Mouse (Mus musculus) forebrain, embryonic 13.5 days (tissue): ENCODE measurements around the gene Eipr1. TPM values are rescaled to one million over a fixed set of nuclear protein-coding genes. Genes with fewer than 3 reads are reported as not detected.
A peak's percentile ranks its signal among the peaks of the same experiment; 100 is the strongest.

Experiments used
- ATAC-seq: fragments of 200-750 bp; cut with Nextera tagmentation; 2 replicates; pipeline ENCODE4 v1.8.0; 2017
- H3K27ac ChIP-seq: fragments of 300-500 bp; sonication (generic); 2 replicates; pipeline ENCODE4 v1.5.1; 2015; ENCODE audit warnings: inconsistent platforms, mild to moderate bottlenecking, moderate library complexity
- H3K27me3 ChIP-seq: fragments of 300-500 bp; sonication (generic); 2 replicates; pipeline ENCODE4 v1.6.1; 2015; ENCODE audit warnings: mild to moderate bottlenecking, inconsistent platforms
- H3K36me3 ChIP-seq: fragments of 300-500 bp; sonication (generic); 2 replicates; pipeline ENCODE4 v1.6.1; 2015; ENCODE audit warnings: mild to moderate bottlenecking, inconsistent platforms; ENCODE audit not compliant: poor library complexity, severe bottlenecking
- H3K4me1 ChIP-seq: fragments of 300-500 bp; sonication (generic); 2 replicates; pipeline ENCODE4 v1.6.1; 2015; ENCODE audit warnings: inconsistent platforms
- H3K4me2 ChIP-seq: fragments of 300-500 bp; sonication (generic); 2 replicates; pipeline ENCODE4 v1.6.1; 2015; ENCODE audit warnings: inconsistent platforms, mild to moderate bottlenecking, moderate library complexity
- H3K4me3 ChIP-seq: fragments of 300-500 bp; sonication (generic); 2 replicates; pipeline ENCODE4 v1.5.1; 2015; ENCODE audit warnings: mild to moderate bottlenecking, inconsistent platforms
- H3K9ac ChIP-seq: fragments of 300-500 bp; sonication (generic); 2 replicates; pipeline ENCODE4 v1.6.1; 2015; ENCODE audit warnings: mild to moderate bottlenecking, inconsistent platforms
- H3K9me3 ChIP-seq: fragments of 300-500 bp; sonication (generic); replicated peaks from 2 replicates; pipeline ENCODE4 v1.6.1; 2016; ENCODE audit warnings: inconsistent platforms
- WGBS: fragments of 180-500 bp; shearing (Covaris S2); methylation state at CpG from one replicate; pipeline ENCODE4 v1.1.7; 2015; 5-methylcytosine and 5-hydroxymethylcytosine counted together
- polyA plus RNA-seq: library from polyadenylated mRNA; unstranded; fragments of >200 nt; fragmentation: Nextera tagmentation; extraction: Ambion mirVana; gene quantifications from 2 replicates; pipeline ENCODE4 v1.2.1, GENCODE M21; 2015

The Eipr1 gene
- polyA plus RNA-seq = 56.6 and 66.1 TPM in 2 replicates

- Histone ChIP-seq H3K27ac (peak within 1 kb of the TSS; percentile 37), H3K27me3 (no peaks in the 10 kb centered on the region), H3K9ac (peak within 1 kb of the TSS; percentile 81), H3K4me2 (peak within 1 kb of the TSS; percentile 98), H3K9me3 (no peaks in the 10 kb centered on the region), H3K4me1 (peaks cover 29% of the 10 kb centered on the region), H3K36me3 (peaks cover 9% of the 10 kb centered on the region), H3K4me3 (peak within 1 kb of the TSS; percentile 89)
- ATAC-seq = peak; percentile 89
- WGBS = 4% methylated on average over 36 of the region's 36 CpGs
These were observed at the start of gene Eipr1 for GRCm38 (mm10) chr12:28751508-28752263. Gene Eipr1 (plus strand): TSS chr12:28751803.

GRCm38 (mm10) chr12:28704381-28704780 is 47.2 kb upstream of the Eipr1 start:
- peaks cover 29% of the 10 kb centered on the region for H3K4me1 ChIP-seq
- no peaks in the 10 kb centered on the region for H3K27me3 ChIP-seq
- H3K4me2 ChIP-seq = no peak overlapping the region
- H3K9me3 ChIP-seq = no peaks in the 10 kb centered on the region
- ATAC-seq = no peak
- peaks cover 7% of the 10 kb centered on the region for H3K36me3 ChIP-seq
- H3K27ac ChIP-seq = no peak overlapping the region
- WGBS = 19% methylated on average over 12 of the region's 12 CpGs
- H3K4me3 ChIP-seq = no peak overlapping the region
- no peak overlapping the region for H3K9ac ChIP-seq

- no peak overlapping the region for H3K4me2 ChIP-seq
- no peak overlapping the region for H3K9ac ChIP-seq
These were observed 46.4 kb upstream of the Eipr1 start for GRCm38 (mm10) chr12:28705204-28705603.

DNA sequence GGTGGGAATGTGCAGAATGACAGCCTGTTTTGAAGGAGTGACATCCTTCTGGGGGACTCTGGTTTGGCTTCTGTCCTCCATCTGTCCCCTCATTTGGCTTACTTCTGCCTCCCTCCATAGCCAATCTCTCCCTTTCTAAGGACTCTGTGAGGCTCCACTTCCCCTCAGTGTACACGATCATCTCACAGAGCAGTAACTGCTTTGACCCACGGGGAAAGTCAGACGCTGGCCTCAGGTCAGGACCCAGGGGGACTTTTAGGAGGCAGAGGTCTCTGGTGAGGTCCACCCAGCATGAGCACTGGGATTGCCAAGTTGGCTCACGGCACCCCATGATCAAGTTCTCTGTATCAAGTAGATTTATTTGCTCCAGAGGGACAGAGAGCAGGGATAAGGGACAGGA is 43.4 kb upstream of the Eipr1 start:
- WGBS = 95% methylated on average over 4 of the region's 4 CpGs
- H3K4me3 ChIP-seq = no peak overlapping the region
- peaks cover 8% of the 10 kb centered on the region for H3K4me1 ChIP-seq
- H3K4me2 ChIP-seq = no peak overlapping the region
- no peaks in the 10 kb centered on the region for H3K27me3 ChIP-seq
- no peak for ATAC-seq
- peaks cover 44% of the 10 kb centered on the region for H3K36me3 ChIP-seq
- no peak overlapping the region for H3K27ac ChIP-seq
- no peaks in the 10 kb centered on the region for H3K9me3 ChIP-seq
- no peak overlapping the region for H3K9ac ChIP-seq

More at GRCm38 (mm10) chr12:28705204-28705603, 46.4 kb upstream of the Eipr1 start:
- ATAC-seq = no peak
- Histone ChIP-seq H3K36me3 (peaks cover 16% of the 10 kb centered on the region), H3K9me3 (no peaks in the 10 kb centered on the region), H3K4me1 (peaks cover 22% of the 10 kb centered on the region), H3K27me3 (no peaks in the 10 kb centered on the region), H3K27ac (no peak overlapping the region), H3K4me3 (no peak overlapping the region)
- 87% methylated on average over 6 of the region's 6 CpGs for WGBS

GRCm38 (mm10) chr12:28710566-28711185 is 40.9 kb upstream of the Eipr1 start:
- Histone ChIP-seq H3K4me3 (no peak overlapping the region), H3K9me3 (no peaks in the 10 kb centered on the region), H3K4me1 (0 out of 2 replicates have a peak, but pooled peaks cover 4% of the 10 kb centered on the region), H3K4me2 (no peak overlapping the region), H3K9ac (no peak overlapping the region), H3K36me3 (peaks cover 50% of the 10 kb centered on the region), H3K27me3 (no peaks in the 10 kb centered on the region), H3K27ac (no peak overlapping the region; the same call in 1 of the 2 replicates)
- WGBS = 69% methylated on average over 22 of the region's 22 CpGs
- ATAC-seq = no peak

- 0 out of 2 replicates have a peak, but pooled peaks cover 4% of the 10 kb centered on the region for H3K4me1 ChIP-seq
- H3K36me3 ChIP-seq = peaks cover 54% of the 10 kb centered on the region
- no peak overlapping the region for H3K4me2 ChIP-seq
- no peak for ATAC-seq
- H3K9me3 ChIP-seq = no peaks in the 10 kb centered on the region
- WGBS = 85% methylated on average over 24 of the region's 24 CpGs
- no peak overlapping the region for H3K27ac ChIP-seq
- H3K9ac ChIP-seq = no peak overlapping the region
- H3K4me3 ChIP-seq = no peak overlapping the region
- H3K27me3 ChIP-seq = no peaks in the 10 kb centered on the region
These were observed 36.6 kb upstream of the Eipr1 start for GRCm38 (mm10) chr12:28714822-28715632.

DNA sequence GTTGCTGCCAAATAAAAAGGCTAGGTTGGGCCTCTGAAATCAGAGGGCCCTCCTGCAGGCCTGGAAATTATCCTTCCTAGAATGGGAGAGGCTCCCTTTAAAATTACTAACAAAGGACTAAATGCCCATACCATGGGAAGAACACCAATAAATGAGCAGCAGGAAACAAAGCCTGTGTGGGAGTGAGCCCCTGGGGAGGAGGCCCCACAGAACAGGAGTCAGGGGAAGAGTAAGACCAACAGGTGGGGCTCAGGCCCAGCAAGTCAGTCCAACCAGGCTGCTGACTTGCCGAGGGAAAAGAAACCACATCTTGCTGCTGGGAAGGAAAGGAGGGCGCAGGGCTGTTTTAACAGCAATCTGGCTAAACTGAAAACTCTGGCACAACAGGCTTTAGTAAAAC is 34.5 kb upstream of the Eipr1 start:
- no peaks in the 10 kb centered on the region for H3K27me3 ChIP-seq
- no peak overlapping the region for H3K4me3 ChIP-seq
- H3K27ac ChIP-seq = no peak overlapping the region
- H3K4me1 ChIP-seq = no peaks in the 10 kb centered on the region
- no peak for ATAC-seq
- 63% methylated on average over 2 of the region's 2 CpGs for WGBS
- no peak overlapping the region for H3K9ac ChIP-seq
- H3K9me3 ChIP-seq = no peaks in the 10 kb centered on the region
- no peak overlapping the region for H3K4me2 ChIP-seq
- H3K36me3 ChIP-seq = peaks cover 55% of the 10 kb centered on the region

DNA sequence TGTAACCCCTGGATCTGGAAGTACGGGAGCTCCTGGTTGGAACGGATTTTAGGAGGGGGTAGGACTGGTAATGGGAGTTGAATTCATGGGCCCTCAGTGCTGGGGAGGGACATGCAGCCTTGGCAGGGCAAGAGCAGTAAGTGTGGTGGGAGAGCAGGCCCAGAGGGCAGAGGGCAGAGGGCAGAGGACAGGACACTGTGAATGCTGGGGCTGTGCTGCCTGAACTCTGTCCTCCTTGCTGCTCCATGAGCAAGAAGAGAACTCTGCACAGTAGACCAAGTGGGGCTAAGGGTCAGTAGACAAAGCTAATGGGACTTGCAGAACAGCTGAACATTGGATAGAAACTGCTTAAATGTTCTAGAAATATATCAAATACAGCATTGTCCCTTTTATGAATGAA is 33.5 kb upstream of the Eipr1 start:
- no peaks in the 10 kb centered on the region for H3K4me1 ChIP-seq
- no peak overlapping the region for H3K4me2 ChIP-seq
- ATAC-seq = no peak
- no peaks in the 10 kb centered on the region for H3K27me3 ChIP-seq
- H3K4me3 ChIP-seq = no peak overlapping the region
- no peak overlapping the region for H3K9ac ChIP-seq
- H3K36me3 ChIP-seq = peaks cover 50% of the 10 kb centered on the region
- WGBS = 94% methylated on average over 2 of the region's 2 CpGs
- no peaks in the 10 kb centered on the region for H3K9me3 ChIP-seq
- H3K27ac ChIP-seq = no peak overlapping the region

DNA sequence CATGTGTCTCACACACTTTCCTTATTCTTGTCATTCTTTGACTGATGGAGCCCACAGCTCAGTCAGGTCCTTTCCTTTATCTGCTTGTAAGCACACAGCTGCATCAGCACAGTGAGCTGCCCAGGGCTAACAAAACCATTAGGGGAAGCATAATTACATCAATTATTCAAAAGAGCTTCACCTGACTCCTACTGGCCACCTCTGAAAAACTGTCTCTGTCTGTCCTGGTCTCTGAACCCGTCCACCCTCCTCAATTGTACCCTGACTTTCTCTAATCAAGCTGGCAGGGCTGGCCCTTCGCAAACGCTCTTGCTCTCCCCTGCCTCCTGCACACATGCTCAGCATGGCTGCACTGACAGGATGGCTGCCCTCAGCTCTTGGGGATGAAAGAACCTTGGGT is 27.2 kb upstream of the Eipr1 start:
- H3K27ac ChIP-seq = no peak overlapping the region
- no peaks in the 10 kb centered on the region for H3K4me1 ChIP-seq
- H3K9me3 ChIP-seq = no peaks in the 10 kb centered on the region
- H3K4me2 ChIP-seq = no peak overlapping the region
- no peaks in the 10 kb centered on the region for H3K27me3 ChIP-seq
- H3K36me3 ChIP-seq = peaks cover 54% of the 10 kb centered on the region
- no peak overlapping the region for H3K4me3 ChIP-seq
- H3K9ac ChIP-seq = no peak overlapping the region
- ATAC-seq = no peak
- 67% methylated on average over 3 of the region's 3 CpGs for WGBS

GRCm38 (mm10) chr12:28726204-28726603 is 25.4 kb upstream of the Eipr1 start:
- 86% methylated on average over 4 of the region's 4 CpGs for WGBS
- Histone ChIP-seq H3K27me3 (no peaks in the 10 kb centered on the region), H3K9me3 (no peaks in the 10 kb centered on the region), H3K4me3 (no peak overlapping the region), H3K4me2 (no peak overlapping the region), H3K4me1 (no peaks in the 10 kb centered on the region), H3K27ac (no peak overlapping the region), H3K9ac (no peak overlapping the region), H3K36me3 (peaks cover 42% of the 10 kb centered on the region)
- ATAC-seq = no peak

DNA sequence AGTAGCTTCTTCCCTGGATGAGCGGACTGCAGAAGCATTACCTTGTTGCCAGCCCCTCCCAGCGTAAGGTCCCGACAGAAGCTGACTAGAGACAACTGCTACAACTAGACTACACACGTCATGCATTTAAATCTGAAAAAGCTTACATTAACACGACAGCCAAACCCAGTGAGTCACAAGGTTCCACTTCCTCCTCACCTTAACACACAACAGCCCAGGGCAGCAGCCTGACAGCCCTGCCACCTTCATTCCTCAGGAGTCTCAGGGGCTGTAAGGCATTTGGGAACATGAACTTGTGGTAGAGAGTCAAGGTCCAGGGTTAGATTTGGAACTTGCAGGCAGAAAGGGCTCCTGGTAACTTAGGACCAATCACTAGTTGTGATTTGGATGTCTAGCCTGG is 24.5 kb upstream of the Eipr1 start:
- Histone ChIP-seq H3K27me3 (no peaks in the 10 kb centered on the region), H3K9me3 (no peaks in the 10 kb centered on the region), H3K36me3 (peaks cover 40% of the 10 kb centered on the region; the same call in 1 of the 2 replicates), H3K27ac (no peak overlapping the region), H3K4me1 (no peaks in the 10 kb centered on the region), H3K9ac (no peak overlapping the region), H3K4me2 (no peak overlapping the region), H3K4me3 (no peak overlapping the region)
- WGBS = 92% methylated on average over 5 of the region's 5 CpGs
- ATAC-seq = no peak

- no peaks in the 10 kb centered on the region for H3K4me1 ChIP-seq
- 92% methylated on average over 8 of the region's 8 CpGs for WGBS
- no peak overlapping the region for H3K27ac ChIP-seq
- no peaks in the 10 kb centered on the region for H3K27me3 ChIP-seq
- H3K4me2 ChIP-seq = no peak overlapping the region
- peaks cover 4% of the 10 kb centered on the region; the same call in 1 of the 2 replicates for H3K9me3 ChIP-seq
- H3K4me3 ChIP-seq = no peak overlapping the region
- H3K36me3 ChIP-seq = peaks cover 61% of the 10 kb centered on the region
- H3K9ac ChIP-seq = no peak overlapping the region
- ATAC-seq = no peak
These were observed 19.0 kb upstream of the Eipr1 start for GRCm38 (mm10) chr12:28732631-28733030.
